Mouse (Mus musculus) embryonic stem cell, embryonic (primary cell): ENCODE results near the gene Sik3.

ENCODE experiments used
- CTCF ChIA-PET, 4 experiments: fragments of 300-600 bp in 2 of 4; fragments of 350-600 bp in 2 of 4; sonication (Branson Sonifier 250); formaldehyde crosslinking; loops; one replicate each; lab custom pipeline; 2022; ENCODE audit warnings: inconsistent platforms in 2 of 4; lab: Charles Lee
- POLR2A ChIA-PET, 4 experiments: fragments of 300-600 bp in 2 of 4; fragments of 350-600 bp in 2 of 4; sonication (Branson Sonifier 250); formaldehyde crosslinking; loops; one replicate each; lab custom pipeline; 2022; ENCODE audit warnings: antibody characterized with exemption in 4 of 4, inconsistent platforms in 1 of 4; lab: Charles Lee

Sik3 gene

GRCm38 (mm10) chr9:46215338-46216322 lies 203.0 kb downstream of the Sik3 start:
- ChIA-PET CTCF (interaction anchor here in 2 of 4 experiments (0.5 to 2.3 kb wide), 5 partner anchors 13 to 1070 kb away, joined by 3 to 6 read pairs (median 3); partner anchors contain the start of gene Apoa1 (in 1 of the 2)), POLR2A (interaction anchor here in 3 of 4 experiments (0.7 to 2.3 kb wide), 5 partner anchors 14 to 55 kb away, joined by 3 to 9 read pairs (median 3); no protein-coding TSS in a partner anchor)

- POLR2A ChIA-PET = interaction anchor here in 3 of 4 experiments (0.6 to 2.3 kb wide), 4 partner anchors 13 to 80 kb away, joined by 4 to 9 read pairs (median 4); no protein-coding TSS in a partner anchor
Observed at GRCm38 (mm10) chr9:46216744-46217470, 204.3 kb downstream of the Sik3 start.

GRCm38 (mm10) chr9:46218176-46218575 lies 205.6 kb downstream of the Sik3 start:
- CTCF ChIA-PET = interaction anchor here in 1 of 4 experiments (1.4 kb wide), 1 partner anchor 10 kb away, joined by 4 read pairs; the partner anchor contains the start of gene Apoa1
- POLR2A ChIA-PET = interaction anchor here in 3 of 4 experiments (0.5 to 1.3 kb wide), 4 partner anchors 12 to 205 kb away, joined by 3 to 4 read pairs (median 3); partner anchors contain the start of gene Sik3 (in 1 of the 3)

More at GRCm38 (mm10) chr9:46216744-46217470, 204.3 kb downstream of the Sik3 start:
- CTCF ChIA-PET = interaction anchor here in 3 of 4 experiments (0.6 to 2.3 kb wide), 7 partner anchors 12 to 1072 kb away, joined by 3 to 6 read pairs (median 4); partner anchors contain the start of genes Apoa1 (in 1 of the 3), Pafah1b2 (in 1 of the 3) and Sik3 (in 1 of the 3)

- ChIA-PET CTCF (no interaction called here), POLR2A (no interaction called here)
Observed at GRCm38 (mm10) chr9:46223090-46223489, 210.5 kb downstream of the Sik3 start.

- CTCF ChIA-PET = no interaction called here
- POLR2A ChIA-PET = interaction anchor here in 1 of 4 experiments (1.3 kb wide), 1 partner anchor 22 kb away, joined by 4 read pairs; no protein-coding TSS in a partner anchor
Observed at GRCm38 (mm10) chr9:46224101-46224500, 211.5 kb downstream of the Sik3 start.

GRCm38 (mm10) chr9:46224945-46225660 lies 212.5 kb downstream of the Sik3 start:
- ChIA-PET POLR2A (interaction anchor here in 1 of 4 experiments (0.9 to 1.3 kb wide), 3 partner anchors 21 to 244 kb away, joined by 3 to 4 read pairs (median 4); no protein-coding TSS in a partner anchor), CTCF (interaction anchor here in 1 of 4 experiments (0.6 kb wide), 1 partner anchor 191 kb away, joined by 4 read pairs; no protein-coding TSS in a partner anchor)

- ChIA-PET CTCF (interaction anchor here in 1 of 4 experiments (1.3 to 5.1 kb wide), 2 partner anchors 42 to 289 kb away, joined by 3 to 34 read pairs; no protein-coding TSS in a partner anchor), POLR2A (interaction anchor here in 2 of 4 experiments (0.6 to 0.7 kb wide), 2 partner anchors 273 to 369 kb away, joined by 3 to 4 read pairs; no protein-coding TSS in a partner anchor)
Observed at GRCm38 (mm10) chr9:46227064-46227614, 214.5 kb downstream of the Sik3 start.

GRCm38 (mm10) chr9:46228491-46228890 lies 215.9 kb downstream of the Sik3 start, which contains the start of gene Apoa1:
Gene Apoa1 (plus strand): TSS chr9:46228580.
- POLR2A ChIA-PET = interaction anchor here in 3 of 4 experiments (0.7 to 3.3 kb wide), 6 partner anchors 10 to 110 kb away, joined by 3 to 17 read pairs (median 4); no protein-coding TSS in a partner anchor
- CTCF ChIA-PET = interaction anchor here (0.7 to 5.1 kb wide), 14 partner anchors 9 to 292 kb away, joined by 3 to 34 read pairs (median 4); no protein-coding TSS in a partner anchor

GRCm38 (mm10) chr9:46229573-46230449 lies 217.2 kb downstream of the Sik3 start:
- CTCF ChIA-PET = interaction anchor here (0.5 to 5.1 kb wide), 74 partner anchors 9 to 453 kb away, joined by 3 to 34 read pairs (median 4); partner anchors contain the start of genes Bud13 (in 3 of the 4), Pafah1b2 (in 2 of the 4), Sik3 (in 2 of the 4) and Apoa4 (in 1 of the 4)
- POLR2A ChIA-PET = interaction anchor here (0.5 to 3.3 kb wide), 50 partner anchors 9 to 1641 kb away, joined by 3 to 17 read pairs (median 4); partner anchors contain the start of genes Bud13 (in 2 of the 4), Apoa4 (in 1 of the 4), Ddx6 (in 1 of the 4) and Mpzl3 (in 1 of the 4)

GRCm38 (mm10) chr9:46230450-46230975 lies 217.9 kb downstream of the Sik3 start:
- CTCF ChIA-PET = interaction anchor here (0.5 to 5.1 kb wide), 67 partner anchors 9 to 453 kb away, joined by 3 to 34 read pairs (median 4); partner anchors contain the start of genes Bud13 (in 3 of the 4), Pafah1b2 (in 2 of the 4), Sik3 (in 2 of the 4) and Apoa4 (in 1 of the 4)
- POLR2A ChIA-PET = interaction anchor here (0.5 to 3.3 kb wide), 44 partner anchors 8 to 1642 kb away, joined by 3 to 17 read pairs (median 4); partner anchors contain the start of genes Bud13 (in 2 of the 4), Apoa4 (in 1 of the 4), Ddx6 (in 1 of the 4) and Pafah1b2 (in 1 of the 4)

- ChIA-PET POLR2A (interaction anchor here in 2 of 4 experiments (0.6 kb wide), 2 partner anchors 11 to 48 kb away, joined by 3 to 5 read pairs; partner anchors contain the start of gene Bud13 (in 1 of the 2)), CTCF (interaction anchor here in 2 of 4 experiments (0.7 to 1.2 kb wide), 2 partner anchors 50 to 885 kb away, joined by 7 to 9 read pairs; no protein-coding TSS in a partner anchor)
Observed at GRCm38 (mm10) chr9:46235196-46235595, 222.6 kb downstream of the Sik3 start.

GRCm38 (mm10) chr9:46235596-46235648 lies 222.8 kb downstream of the Sik3 start, which contains the start of gene Apoc3:
Gene Apoc3 (minus strand): TSS chr9:46235636.
- CTCF ChIA-PET = interaction anchor here in 2 of 4 experiments (0.7 kb wide), 2 partner anchors 247 to 886 kb away, joined by 3 to 9 read pairs; no protein-coding TSS in a partner anchor
- POLR2A ChIA-PET = interaction anchor here in 1 of 4 experiments (0.6 kb wide), 1 partner anchor 48 kb away, joined by 3 read pairs; the partner anchor contains the start of gene Bud13

GRCm38 (mm10) chr9:46235649-46236048 lies 223.0 kb downstream of the Sik3 start:
- ChIA-PET POLR2A (interaction anchor here in 1 of 4 experiments (0.6 kb wide), 1 partner anchor 48 kb away, joined by 3 read pairs; the partner anchor contains the start of gene Bud13), CTCF (interaction anchor here in 2 of 4 experiments (0.7 kb wide), 2 partner anchors 248 to 886 kb away, joined by 3 to 9 read pairs; no protein-coding TSS in a partner anchor)

- ChIA-PET POLR2A (interaction anchor here in 3 of 4 experiments (0.6 to 2.0 kb wide), 3 partner anchors 9 to 222 kb away, joined by 3 to 5 read pairs (median 4); no protein-coding TSS in a partner anchor), CTCF (interaction anchor here in 2 of 4 experiments (1.0 to 1.5 kb wide), 4 partner anchors 9 to 53 kb away, joined by 3 read pairs; no protein-coding TSS in a partner anchor)
Observed at GRCm38 (mm10) chr9:46238850-46239249, 226.2 kb downstream of the Sik3 start.
